Mouse (Mus musculus): ENCODE results near the gene Il33.

DNA sequence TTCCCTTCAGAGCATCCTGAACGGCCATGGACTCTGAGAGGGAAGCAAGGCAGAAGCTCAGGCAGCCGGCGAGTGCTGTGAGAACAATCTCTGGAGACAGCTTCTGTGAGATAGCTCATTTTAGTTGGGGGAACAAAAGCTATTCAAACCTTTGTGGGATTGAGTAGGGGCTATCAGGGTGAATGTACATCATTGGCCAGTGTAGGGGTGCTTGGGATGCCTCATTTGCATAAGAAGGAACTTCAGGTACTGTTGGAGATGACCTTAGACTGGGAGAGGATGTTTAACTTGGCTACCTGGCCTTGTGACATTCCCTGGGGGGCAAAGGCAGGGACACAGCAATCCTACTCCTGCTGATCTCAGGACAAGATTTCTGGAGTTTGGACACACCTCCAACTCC is 81.5 kb downstream of the Il33 start:
- TF ChIP-seq CTCF (IDR thresholded peaks at IDR 0.05; ENCODE audit: low read depth, low read length) (no peak), POLR2A (IDR thresholded peaks at IDR 0.05; ENCODE audit: borderline replicate concordance, low read depth, low read length) (no peak)

All from bone marrow macrophage, adult 2 months (primary cell).